Mouse (Mus musculus) bone marrow macrophage, adult 2 months (primary cell): ENCODE measurements at regions not wholly inside any gene's neighbourhood (a gene's known extent, or its start where the extent isn't known, plus 50 kb on each side); places are given as distances from the start of the nearest gene placed in this dataset.

ENCODE experiments used
- CTCF ChIP-seq: IDR thresholded peaks from 2 replicates; pipeline ENCODE4 v1.5.1; 2012; ENCODE audit warnings: low read depth, mild to moderate bottlenecking, low read length, moderate library complexity
- POLR2A ChIP-seq: IDR thresholded peaks from 2 replicates; pipeline ENCODE4 v1.6.1; 2012; ENCODE audit warnings: mild to moderate bottlenecking, low read depth, low read length, borderline replicate concordance

GRCm38 (mm10) chr10:117463636-117464035 is 83.8 kb upstream of the Cpsf6 start:
- no peak for TF ChIP-seq CTCF
- no peak for TF ChIP-seq POLR2A
